Mouse (Mus musculus) heart, adult 2 months (tissue): Measurements from ENCODE around the gene Wipf3. TPM values are rescaled to one million over a fixed set of nuclear protein-coding genes. Genes with fewer than 3 reads are reported as not detected.

ENCODE experiments used
- DNase-seq, 2 experiments: peaks; one replicate each; pipeline ENCODE4 v3.0.0; 2021
- H3K27ac ChIP-seq: fragments of 200-600 bp; 2 replicates; pipeline ENCODE4 v1.8.1; 2022
- H3K27me3 ChIP-seq: fragments of 200-500 bp; 2 replicates; pipeline ENCODE4 v1.6.1; 2012; ENCODE audit warnings: mild to moderate bottlenecking, low read length, inconsistent platforms, mixed read lengths; ENCODE audit not compliant: control insufficient read depth, insufficient read depth
- H3K36me3 ChIP-seq: fragments of 200-500 bp; 2 replicates; pipeline ENCODE4 v1.6.1; 2012; ENCODE audit warnings: low read length, inconsistent platforms; ENCODE audit not compliant: control insufficient read depth, insufficient read depth
- H3K4me1 ChIP-seq: fragments of 200-500 bp; 2 replicates; pipeline ENCODE4 v1.6.1; 2011; ENCODE audit warnings: low read length; ENCODE audit not compliant: control insufficient read depth, insufficient read depth
- H3K4me3 ChIP-seq: fragments of 200-600 bp; 2 replicates; pipeline ENCODE4 v1.8.1; 2022
- H3K79me2 ChIP-seq: fragments of 200-500 bp; replicated peaks from 2 replicates; pipeline ENCODE4 v1.6.1; 2012; ENCODE audit warnings: mild to moderate bottlenecking, inconsistent platforms, low read length, moderate library complexity, mixed read lengths; ENCODE audit not compliant: control insufficient read depth, insufficient read depth
- H3K9ac ChIP-seq: fragments of 200-500 bp; 2 replicates; pipeline ENCODE4 v1.6.1; 2012; ENCODE audit warnings: low read depth, mild to moderate bottlenecking, control low read depth, inconsistent platforms, low read length, mixed read lengths
- CTCF ChIP-seq: fragments of 200-600 bp; IDR thresholded peaks from 2 replicates; pipeline ENCODE4 v1.8.1; 2022; ENCODE audit warnings: antibody characterized with exemption, mild to moderate bottlenecking, moderate library complexity
- EP300 ChIP-seq: fragments of 200-500 bp; IDR thresholded peaks from 2 replicates; pipeline ENCODE4 v1.6.1; 2011; ENCODE audit warnings: low read depth, low read length, control low read depth; ENCODE audit not compliant: insufficient read depth
- POLR2A ChIP-seq: fragments of 200-500 bp; IDR thresholded peaks from 2 replicates; pipeline ENCODE4 v1.6.1; 2011; ENCODE audit warnings: mild to moderate bottlenecking, low read depth, low read length, control low read depth; ENCODE audit not compliant: insufficient read depth
- WGBS: fragments of 180-500 bp; shearing (Covaris S2); methylation state at CpG from one replicate; pipeline ENCODE4 v1.1.7; 2018; 5-methylcytosine and 5-hydroxymethylcytosine counted together
- intact Hi-C: fragments of 180-260 bp; cut with DNase I; formaldehyde crosslinking; loops from one replicate; pipeline ENCODE4 v1.15.1; 2025
- polyA plus RNA-seq: library from polyadenylated mRNA; depleted of rRNA; stranded (reverse); fragments of >200 nt; gene quantifications from 2 replicates; pipeline ENCODE4 v1.2.3, GENCODE M21; 2012; rRNA removed
- total RNA-seq, 2 experiments: library from RNA; stranded (reverse); gene quantifications; 2 replicates each; pipeline ENCODE4 v1.2.3; 2021

Gene Wipf3
- total and polyA plus RNA-seq, 3 experiments, result 12.2 to 47.2 (median 26.3) TPM

DNA sequence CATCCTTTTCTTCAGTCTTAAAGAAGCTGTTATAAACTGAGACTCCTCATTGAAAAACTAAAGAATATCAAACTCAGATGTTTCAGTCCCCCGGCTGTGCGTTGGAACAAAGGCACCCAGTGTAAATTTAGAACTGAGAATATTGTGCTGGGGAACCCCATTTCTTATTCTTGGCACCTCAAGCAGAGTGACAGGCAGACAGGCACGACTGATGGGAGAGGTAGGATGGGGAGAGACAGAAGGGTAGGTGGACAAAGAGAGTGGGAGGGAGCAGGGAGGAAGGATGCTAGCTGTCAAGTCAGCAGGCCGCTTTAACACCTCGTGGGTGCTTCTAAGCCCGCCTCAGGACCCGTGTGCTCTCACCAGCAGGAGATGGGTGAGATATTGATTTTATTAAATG lies 113.4 kb downstream of the Wipf3 start:
- H3K79me2 ChIP-seq, result no peaks in the 10 kb centered on the region
- no peaks in the 10 kb centered on the region for H3K36me3 ChIP-seq
- intact Hi-C loops, result no loop called here
- WGBS, result 88% methylated on average over 7 of the region's 7 CpGs
- no peak overlapping the region for H3K9ac ChIP-seq
- H3K27me3 ChIP-seq, result no peaks in the 10 kb centered on the region
- H3K4me3 ChIP-seq, result no peak overlapping the region
- TF ChIP-seq CTCF, result no peak
- TF ChIP-seq EP300, result no peak
- no peak for TF ChIP-seq POLR2A
- DNase-seq, result no peak
- no peak overlapping the region for H3K27ac ChIP-seq
- peaks cover 5% of the 10 kb centered on the region for H3K4me1 ChIP-seq

DNA sequence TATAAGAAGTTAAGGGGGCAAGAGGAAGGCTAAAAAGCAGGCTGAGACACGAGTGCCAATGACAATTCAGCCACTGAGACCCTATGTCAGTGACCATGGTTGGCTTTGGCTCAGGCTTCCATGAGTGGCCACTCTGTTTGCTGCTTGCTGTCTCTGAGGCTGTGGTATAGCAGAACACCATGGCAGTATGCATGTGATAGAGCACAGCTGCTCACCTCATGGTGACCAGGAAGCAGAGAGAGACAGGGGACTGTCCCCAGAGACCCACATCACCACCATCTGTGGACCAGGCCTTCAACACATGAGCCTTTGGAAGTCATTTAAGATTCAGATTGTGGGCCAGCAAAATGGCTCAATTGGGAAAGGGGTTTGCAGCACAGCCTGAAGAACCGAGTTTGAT lies 114.2 kb downstream of the Wipf3 start:
- Histone ChIP-seq H3K79me2 (no peaks in the 10 kb centered on the region), H3K27ac (no peak overlapping the region), H3K4me1 (peaks cover 5% of the 10 kb centered on the region), H3K9ac (no peak overlapping the region), H3K4me3 (no peak overlapping the region), H3K36me3 (no peaks in the 10 kb centered on the region), H3K27me3 (no peaks in the 10 kb centered on the region)
- 72% methylated on average over 2 of the region's 2 CpGs for WGBS
- DNase-seq, result no peak
- intact Hi-C loops, result no loop called here
- TF ChIP-seq POLR2A (no peak), EP300 (no peak), CTCF (no peak)

DNA sequence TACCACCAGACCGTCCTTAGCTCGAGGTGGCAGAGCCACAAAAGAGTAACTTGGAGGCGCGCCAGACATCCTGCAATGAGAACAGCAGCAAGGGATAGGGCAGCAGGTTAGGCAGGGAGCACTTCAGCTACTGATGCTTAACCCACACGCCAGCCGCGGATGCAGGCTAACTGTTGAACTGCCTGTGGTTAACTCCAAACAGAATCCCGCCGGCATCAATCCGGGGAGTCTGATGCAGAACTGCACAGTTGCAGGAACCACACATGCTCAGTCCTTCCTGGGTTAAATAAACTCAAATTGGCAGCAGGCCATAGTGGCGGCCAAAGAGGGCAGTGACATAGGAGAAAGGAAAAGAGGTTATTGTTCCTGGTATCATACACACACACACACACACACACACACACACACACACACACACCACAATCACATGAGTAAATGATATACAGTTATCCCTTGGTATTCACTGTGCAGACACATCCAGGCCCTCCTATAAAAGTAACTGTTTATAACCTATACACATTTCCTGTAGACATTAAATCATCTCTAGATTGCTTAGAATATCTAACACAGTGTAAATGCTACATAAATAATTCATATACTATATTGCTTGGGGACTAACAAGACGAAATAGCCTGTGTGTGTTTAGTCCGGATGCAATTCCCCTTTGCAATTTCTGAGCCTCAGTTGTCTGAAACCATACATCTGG lies 119.1 kb downstream of the Wipf3 start:
- Histone ChIP-seq H3K36me3 (no peaks in the 10 kb centered on the region), H3K9ac (no peak overlapping the region), H3K4me1 (peaks cover 3% of the 10 kb centered on the region; the same call in 1 of the 2 replicates), H3K79me2 (no peaks in the 10 kb centered on the region), H3K4me3 (no peak overlapping the region), H3K27me3 (no peaks in the 10 kb centered on the region), H3K27ac (no peak overlapping the region)
- intact Hi-C loops, result no loop called here
- no peak for TF ChIP-seq CTCF
- TF ChIP-seq POLR2A, result no peak
- TF ChIP-seq EP300, result no peak
- no peak for DNase-seq
- 40% methylated on average over 13 of the region's 13 CpGs for WGBS

DNA sequence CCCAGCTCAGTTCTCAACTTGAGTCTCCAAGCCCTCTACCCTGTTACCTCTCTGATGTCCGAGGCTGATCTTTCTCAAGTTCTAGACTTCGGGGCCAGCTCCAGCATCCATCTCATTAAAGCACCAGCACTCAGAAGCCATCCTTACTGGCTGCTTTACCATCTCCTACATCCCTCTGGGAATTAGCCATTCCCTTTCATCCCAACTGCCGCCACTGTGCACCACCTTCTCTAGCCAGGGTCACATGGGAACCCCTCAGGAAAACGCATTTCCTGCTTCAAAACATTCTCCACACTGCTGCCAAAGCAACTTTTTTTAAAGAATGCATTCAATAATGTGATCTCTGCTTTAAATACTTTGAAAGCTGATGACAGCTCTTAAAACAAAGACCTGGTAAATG lies 119.9 kb downstream of the Wipf3 start:
- intact Hi-C loops, result no loop called here
- H3K27ac ChIP-seq, result no peak overlapping the region

DNA sequence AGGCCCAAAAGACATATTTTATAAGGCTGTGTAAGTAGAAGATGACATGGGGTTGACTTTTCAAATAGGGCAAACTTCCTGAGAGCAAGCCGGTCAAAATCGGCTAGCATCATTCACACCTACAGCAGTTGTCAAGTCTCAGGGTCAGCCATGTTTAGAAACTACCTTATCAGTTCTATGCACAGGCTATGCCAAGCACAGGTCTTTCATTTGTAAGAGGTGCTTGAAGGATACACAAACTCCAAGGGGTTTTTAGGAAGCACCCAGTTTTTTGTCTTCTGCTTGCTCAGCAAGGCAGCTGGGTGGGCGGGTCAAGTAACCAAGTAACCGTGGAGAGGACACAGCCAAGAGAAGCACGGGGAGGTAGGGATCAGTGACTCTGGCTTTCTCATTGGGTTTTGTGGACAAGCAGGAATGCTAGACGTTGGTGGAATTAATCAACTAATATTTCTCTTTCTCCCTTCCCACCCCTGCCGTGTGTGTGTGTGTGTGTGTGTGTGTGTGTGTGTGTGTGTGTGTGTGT lies 121.5 kb downstream of the Wipf3 start:
- Histone ChIP-seq H3K4me3 (no peak overlapping the region), H3K27me3 (no peaks in the 10 kb centered on the region), H3K4me1 (peaks cover 3% of the 10 kb centered on the region), H3K79me2 (no peaks in the 10 kb centered on the region), H3K36me3 (no peaks in the 10 kb centered on the region), H3K27ac (no peak overlapping the region), H3K9ac (no peak overlapping the region)
- 66% methylated on average over 7 of the region's 7 CpGs for WGBS
- intact Hi-C loops, result no loop called here
- no peak for DNase-seq
- TF ChIP-seq CTCF (no peak), EP300 (no peak), POLR2A (no peak)

More for the DNA sequence above, 119.9 kb downstream of the Wipf3 start:
- TF ChIP-seq EP300 (no peak), POLR2A (no peak), CTCF (no peak)
- H3K4me3 ChIP-seq, result no peak overlapping the region
- H3K27me3 ChIP-seq, result no peaks in the 10 kb centered on the region
- H3K4me1 ChIP-seq, result peaks cover 3% of the 10 kb centered on the region; the same call in 1 of the 2 replicates
- 51% methylated on average over 4 of the region's 4 CpGs for WGBS
- H3K9ac ChIP-seq, result no peak overlapping the region
- DNase-seq, result no peak
- no peaks in the 10 kb centered on the region for H3K79me2 ChIP-seq
- no peaks in the 10 kb centered on the region for H3K36me3 ChIP-seq

DNA sequence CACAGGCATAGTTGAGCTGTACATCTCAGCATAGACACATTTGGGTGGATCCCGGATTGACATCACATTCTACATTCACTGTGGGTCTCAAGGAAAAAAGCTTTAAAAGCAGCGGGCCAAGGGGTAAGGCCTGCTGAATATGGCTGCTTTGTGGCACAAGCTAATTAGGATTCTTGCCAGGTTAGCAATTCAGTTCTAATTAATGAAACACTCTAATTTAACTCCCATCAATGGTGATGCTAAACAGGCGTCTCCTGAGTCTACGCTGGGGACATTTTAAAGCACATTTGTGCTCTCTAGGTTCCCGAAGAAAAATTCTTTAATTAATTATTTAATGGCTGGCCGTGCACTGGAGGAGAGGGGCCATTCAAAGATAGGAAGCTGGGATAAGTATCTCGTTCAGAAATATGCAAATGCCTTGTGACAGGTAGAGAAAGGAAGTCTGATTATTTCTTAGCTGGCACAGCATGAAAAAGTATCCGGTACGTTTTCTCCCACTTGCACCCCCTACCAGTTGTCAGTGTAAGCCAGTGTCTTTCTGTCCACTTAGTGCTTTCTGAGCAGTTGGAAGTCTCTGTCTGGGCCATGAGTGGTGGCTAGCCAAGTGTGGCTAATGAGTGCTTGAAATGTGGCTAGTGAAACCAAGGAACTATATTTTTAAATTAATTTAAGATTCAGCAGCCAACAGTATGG lies 123.5 kb downstream of the Wipf3 start:
- WGBS, result 90% methylated on average over 9 of the region's 9 CpGs
- no peak for DNase-seq
- H3K9ac ChIP-seq, result no peak overlapping the region
- H3K36me3 ChIP-seq, result no peaks in the 10 kb centered on the region
- no peak overlapping the region for H3K27ac ChIP-seq
- H3K27me3 ChIP-seq, result no peaks in the 10 kb centered on the region
- intact Hi-C loops, result no loop called here
- H3K4me3 ChIP-seq, result no peak overlapping the region
- H3K79me2 ChIP-seq, result no peaks in the 10 kb centered on the region
- no peak for TF ChIP-seq POLR2A
- TF ChIP-seq EP300, result no peak
- no peak for TF ChIP-seq CTCF
- H3K4me1 ChIP-seq, result peaks cover 3% of the 10 kb centered on the region

Other genes starting within 250 kb of the Wipf3 start
- 1 to 10 TPM; 1.7 to 2.6 TPM for gene Prr15, start 103.8 kb upstream of the Wipf3 start, total RNA-seq
- 1.1 and 1.2 TPM in 2 replicates for gene Prr15, start 103.8 kb upstream of the Wipf3 start, polyA plus RNA-seq
- 1 to 10 TPM; 6.1 to 7.4 TPM for gene Scrn1, start 136.9 kb downstream of the Wipf3 start, total RNA-seq
- 6.8 and 14.1 TPM in 2 replicates for gene Scrn1, start 136.9 kb downstream of the Wipf3 start, polyA plus RNA-seq
- gene Plekha8, start 165.5 kb downstream of the Wipf3 start, total RNA-seq, result 1 to 10 TPM; 9.0 to 9.7 TPM
- gene Plekha8, start 165.5 kb downstream of the Wipf3 start, polyA plus RNA-seq, result 2.6 and 5.4 TPM in 2 replicates
- 10 to 100 TPM in 1 of 2 experiments, 1 to 10 TPM in 1; 7.6 to 10.7 TPM for gene Fkbp14, start 167.7 kb downstream of the Wipf3 start, total RNA-seq
- 5.4 and 12.3 TPM in 2 replicates for gene Fkbp14, start 167.7 kb downstream of the Wipf3 start, polyA plus RNA-seq